Mouse (Mus musculus) frontal cortex, adult (tissue): ENCODE measurements around the gene Slc26a10.
A peak's percentile ranks its signal among the peaks of the same experiment; 100 is the strongest.
"Not testable (repeated sequence)": the region's sequence is repeated elsewhere in the genome, so short reads cannot be mapped to it uniquely, and the experiment has no call there.

Source experiments
- ATAC-seq: cut with Nextera tagmentation; 2 replicates; pipeline ENCODE4 v1.9.2; 2017; ENCODE audit warnings: mild to moderate bottlenecking, moderate library complexity, mixed read lengths; ENCODE audit not compliant: low TSS enrichment

Slc26a10 gene

GRCm38 (mm10) chr10:127134394-127135035, 45.9 kb downstream of the Slc26a10 start:
- not testable (repeated sequence) for ATAC-seq

- no peak for ATAC-seq
Measured at GRCm38 (mm10) chr10:127132469-127132868, 48.0 kb downstream of the Slc26a10 start.

GRCm38 (mm10) chr10:127129431-127129830, 51.0 kb downstream of the Slc26a10 start:
- ATAC-seq, result no peak

GRCm38 (mm10) chr10:127127711-127128279, 52.6 kb downstream of the Slc26a10 start:
- ATAC-seq, result no peak

DNA sequence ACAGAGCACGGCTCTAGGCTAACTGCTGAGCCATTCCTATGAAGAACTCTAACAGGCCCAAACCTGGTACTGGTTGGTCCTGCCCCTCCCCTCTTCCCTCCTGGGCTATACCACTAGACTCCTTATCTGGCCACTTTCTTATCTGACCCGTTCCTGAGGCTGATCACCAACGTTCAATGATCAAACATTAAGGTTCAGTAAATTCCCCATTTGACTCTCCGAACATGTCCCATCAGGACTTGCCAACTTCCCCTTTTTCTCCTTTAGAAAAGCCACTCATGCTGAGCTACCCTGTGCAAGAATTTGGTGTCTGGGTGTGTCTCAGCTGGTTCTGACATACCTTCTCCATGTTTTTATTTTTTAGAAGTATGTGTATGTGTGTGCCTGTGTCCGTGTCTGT, 53.9 kb downstream of the Slc26a10 start:
- no peak for ATAC-seq

DNA sequence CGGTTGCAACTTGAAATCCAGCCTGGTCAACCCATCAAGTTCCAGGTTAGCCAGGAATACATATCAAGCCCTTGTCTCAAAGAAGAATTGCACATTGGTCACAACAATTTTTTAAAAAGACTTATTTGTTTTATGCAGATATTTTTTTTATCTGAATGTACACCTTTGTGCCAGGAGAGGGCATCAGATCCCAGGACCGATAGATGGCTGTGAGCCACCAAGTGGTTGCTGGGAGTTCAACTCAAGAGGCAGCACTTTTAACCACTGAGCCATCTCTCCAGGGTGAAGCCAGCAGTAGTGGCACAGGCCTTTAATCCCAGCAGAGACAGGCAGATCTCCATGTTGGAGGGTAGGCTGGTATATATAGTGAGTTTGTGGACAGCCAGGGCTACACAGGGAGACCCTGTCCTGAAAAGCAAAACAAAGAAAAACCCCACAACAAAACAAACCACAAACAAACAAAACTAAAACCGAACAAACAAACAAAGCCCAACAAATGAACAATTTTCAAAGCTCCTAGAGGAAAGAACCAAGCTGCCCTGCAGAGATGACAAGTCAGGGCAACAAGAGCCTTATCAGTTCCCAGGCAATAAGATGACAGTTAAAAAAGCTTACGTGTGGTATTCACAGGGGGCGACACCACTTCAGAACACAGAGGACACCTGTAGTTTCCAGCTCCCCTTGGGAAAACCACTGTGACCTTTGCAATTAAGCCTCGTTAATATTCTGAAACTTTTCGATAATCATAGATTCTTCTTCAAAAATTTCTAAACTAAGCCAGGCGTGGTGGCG, 55.0 kb downstream of the Slc26a10 start:
- no peak for ATAC-seq

- ATAC-seq, result peak; percentile 32; the same call in 1 of the 2 replicates
Measured at GRCm38 (mm10) chr10:127123436-127123805, 57.0 kb downstream of the Slc26a10 start.

GRCm38 (mm10) chr10:127122784-127123435, 57.5 kb downstream of the Slc26a10 start:
- ATAC-seq, result peak; percentile 29; the same call in 1 of the 2 replicates

DNA sequence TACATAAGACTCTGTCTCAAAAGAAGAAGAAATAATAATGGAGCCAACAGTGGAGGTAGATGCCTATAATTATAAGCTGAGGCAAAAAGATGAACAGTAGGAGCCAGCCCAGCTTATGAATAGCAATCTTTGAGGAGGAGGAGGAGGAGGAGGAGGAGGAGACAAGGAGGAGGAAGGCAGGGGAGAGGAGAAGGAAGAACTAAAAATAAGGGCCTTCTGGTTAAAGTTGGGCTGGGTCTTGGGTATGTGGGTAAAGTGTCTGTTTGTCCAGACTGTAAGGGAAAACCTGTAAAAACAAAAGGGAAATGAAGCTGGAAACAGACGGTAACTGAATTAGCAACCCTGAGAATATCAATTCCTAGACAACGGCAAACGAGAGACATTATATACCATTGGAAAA, 58.4 kb downstream of the Slc26a10 start:
- no peak for ATAC-seq
